Mouse (Mus musculus): Measurements from ENCODE around the gene Akap8. TPM values are rescaled to one million over a fixed set of nuclear protein-coding genes. Genes with fewer than 3 reads are reported as not detected.

Akap8 gene
- polyA plus RNA-seq, 2 experiments, result 12.3 to 26.8 TPM

- H3K36me3 ChIP-seq (replicated peaks; ENCODE audit: control insufficient read depth, insufficient read depth, low read depth), result peaks cover under 1% of the 10 kb centered on the region; the same call in 1 of the 2 replicates
- peak; percentile 55 to 65 (median 57) for DNase-seq (ENCODE audit: low read depth in 3 of 3, low spot score in 3 of 3)
Observed at GRCm38 (mm10) chr17:32349037-32349732, 28.1 kb upstream of the Akap8 start.

GRCm38 (mm10) chr17:32348406-32348805 is 27.4 kb upstream of the Akap8 start:
- Histone ChIP-seq H3K4me1 (replicated peaks; ENCODE audit: control insufficient read depth in 2 of 2, insufficient read depth in 2 of 2, low read length in 1 of 2) (peaks cover 13 to 17% of the 10 kb centered on the region in 2 experiments), H3K9me3 (ENCODE audit: control insufficient read depth, low read length) (no peaks in the 10 kb centered on the region), H3K4me3 (ENCODE audit: insufficient read depth in 1 of 2, low read depth in 2 of 2, low read length in 2 of 2) (peak overlapping the region in 1 of 2 experiments; percentile 88; a peak in 1 of 4 replicates), H3K4me2 (ENCODE audit: low read depth) (peak overlapping the region; percentile 96), H3K27me3 (ENCODE audit: control insufficient read depth, insufficient read depth, low read length) (no peaks in the 10 kb centered on the region), H3K36me3 (replicated peaks; ENCODE audit: control insufficient read depth, insufficient read depth, low read depth) (peaks cover 2% of the 10 kb centered on the region; the same call in 1 of the 2 replicates), H3K27ac (no peak overlapping the region), H3K9ac (replicated peaks) (peak overlapping the region; percentile 87)
- DNase-seq (ENCODE audit: low read depth in 3 of 3, low spot score in 3 of 3) (no peak), ATAC-seq (ENCODE audit: insufficient read depth) (no peak)
- TF ChIP-seq EP300 (IDR thresholded peaks at IDR 0.05; ENCODE audit: low read depth), result no peak
- no peak for TF ChIP-seq CTCF (IDR thresholded peaks at IDR 0.05; ENCODE audit: low read depth)
- 85% methylated on average over 2 of the region's 2 CpGs for WGBS (ENCODE audit: insufficient replicate concordance)

More at GRCm38 (mm10) chr17:32349037-32349732, 28.1 kb upstream of the Akap8 start:
- H3K4me3 ChIP-seq (ENCODE audit: insufficient read depth in 1 of 2, low read depth in 2 of 2, low read length in 2 of 2), result peak overlapping the region; percentile 81 to 88
- H3K27me3 ChIP-seq (ENCODE audit: control insufficient read depth, insufficient read depth, low read length), result no peaks in the 10 kb centered on the region
- peak; percentile 49 for ATAC-seq (ENCODE audit: insufficient read depth)
- 4% methylated on average over 4 of the region's 4 CpGs for WGBS (ENCODE audit: insufficient replicate concordance)
- H3K9me3 ChIP-seq (ENCODE audit: control insufficient read depth, low read length), result no peaks in the 10 kb centered on the region
- TF ChIP-seq EP300 (IDR thresholded peaks at IDR 0.05; ENCODE audit: low read depth) (no peak), CTCF (IDR thresholded peaks at IDR 0.05; ENCODE audit: low read depth) (peak; percentile 96)
- H3K4me1 ChIP-seq (replicated peaks; ENCODE audit: control insufficient read depth in 2 of 2, insufficient read depth in 2 of 2, low read length in 1 of 2), result peaks cover 13 to 17% of the 10 kb centered on the region in 2 experiments
- H3K9ac ChIP-seq (replicated peaks), result peak overlapping the region; percentile 87
- H3K4me2 ChIP-seq (ENCODE audit: low read depth), result peak overlapping the region; percentile 96
- peak overlapping the region; percentile 88 for H3K27ac ChIP-seq

GRCm38 (mm10) chr17:32341102-32341501 is 20.1 kb upstream of the Akap8 start:
- Histone ChIP-seq H3K4me1 (replicated peaks; ENCODE audit: control insufficient read depth in 2 of 2, insufficient read depth in 2 of 2, low read length in 1 of 2) (peaks cover 0 to 4% of the 10 kb centered on the region in 2 experiments; a peak in 2 of 4 replicates), H3K4me3 (ENCODE audit: insufficient read depth in 1 of 2, low read depth in 2 of 2, low read length in 2 of 2) (no peak overlapping the region), H3K9ac (replicated peaks) (no peak overlapping the region; the same call in 1 of the 2 replicates), H3K9me3 (ENCODE audit: control insufficient read depth, low read length) (no peaks in the 10 kb centered on the region), H3K4me2 (ENCODE audit: low read depth) (no peak overlapping the region), H3K27ac (no peak overlapping the region), H3K27me3 (ENCODE audit: control insufficient read depth, insufficient read depth, low read length) (no peaks in the 10 kb centered on the region), H3K36me3 (replicated peaks; ENCODE audit: control insufficient read depth, insufficient read depth, low read depth) (peaks cover 17% of the 10 kb centered on the region)
- 71% methylated on average over 1 of the region's 1 CpGs for WGBS (ENCODE audit: insufficient replicate concordance)
- no peak for DNase-seq (ENCODE audit: low read depth in 3 of 3, low spot score in 3 of 3)
- no peak for TF ChIP-seq EP300 (IDR thresholded peaks at IDR 0.05; ENCODE audit: low read depth)
- TF ChIP-seq CTCF (IDR thresholded peaks at IDR 0.05; ENCODE audit: low read depth), result no peak
- ATAC-seq (ENCODE audit: insufficient read depth), result no peak

GRCm38 (mm10) chr17:32340110-32340509 is 19.1 kb upstream of the Akap8 start:
- DNase-seq (ENCODE audit: low read depth in 3 of 3, low spot score in 3 of 3), result no peak
- Histone ChIP-seq H3K27me3 (ENCODE audit: control insufficient read depth, insufficient read depth, low read length) (no peaks in the 10 kb centered on the region), H3K4me3 (ENCODE audit: insufficient read depth in 1 of 2, low read depth in 2 of 2, low read length in 2 of 2) (no peak overlapping the region), H3K9ac (replicated peaks) (no peak overlapping the region), H3K9me3 (ENCODE audit: control insufficient read depth, low read length) (no peaks in the 10 kb centered on the region), H3K4me2 (ENCODE audit: low read depth) (no peak overlapping the region), H3K36me3 (replicated peaks; ENCODE audit: control insufficient read depth, insufficient read depth, low read depth) (peaks cover 27% of the 10 kb centered on the region), H3K27ac (no peak overlapping the region), H3K4me1 (replicated peaks; ENCODE audit: control insufficient read depth in 2 of 2, insufficient read depth in 2 of 2, low read length in 1 of 2) (peaks cover 0 to 4% of the 10 kb centered on the region in 2 experiments; a peak in 2 of 4 replicates)
- no peak for ATAC-seq (ENCODE audit: insufficient read depth)
- TF ChIP-seq EP300 (IDR thresholded peaks at IDR 0.05; ENCODE audit: low read depth) (no peak), CTCF (IDR thresholded peaks at IDR 0.05; ENCODE audit: low read depth) (no peak)
- 8% methylated on average over 1 of the region's 1 CpGs for WGBS (ENCODE audit: insufficient replicate concordance)

GRCm38 (mm10) chr17:32335869-32336268 is 14.8 kb upstream of the Akap8 start:
- no peak for ATAC-seq (ENCODE audit: insufficient read depth)
- Histone ChIP-seq H3K9me3 (ENCODE audit: control insufficient read depth, low read length) (no peaks in the 10 kb centered on the region), H3K4me1 (replicated peaks; ENCODE audit: control insufficient read depth in 2 of 2, insufficient read depth in 2 of 2, low read length in 1 of 2) (peaks cover 0 to 4% of the 10 kb centered on the region in 2 experiments; a peak in 2 of 4 replicates), H3K4me2 (ENCODE audit: low read depth) (no peak overlapping the region), H3K27ac (no peak overlapping the region), H3K4me3 (ENCODE audit: insufficient read depth in 1 of 2, low read depth in 2 of 2, low read length in 2 of 2) (no peak overlapping the region), H3K9ac (replicated peaks) (no peak overlapping the region), H3K27me3 (ENCODE audit: control insufficient read depth, insufficient read depth, low read length) (no peaks in the 10 kb centered on the region), H3K36me3 (replicated peaks; ENCODE audit: control insufficient read depth, insufficient read depth, low read depth) (peaks cover 62% of the 10 kb centered on the region)
- no peak for TF ChIP-seq CTCF (IDR thresholded peaks at IDR 0.05; ENCODE audit: low read depth)
- TF ChIP-seq EP300 (IDR thresholded peaks at IDR 0.05; ENCODE audit: low read depth), result no peak
- WGBS (ENCODE audit: insufficient replicate concordance), result 75% methylated on average over 2 of the region's 2 CpGs
- DNase-seq (ENCODE audit: low read depth in 3 of 3, low spot score in 3 of 3), result no peak

Measured in liver, embryonic 14.5 days (tissue).